Mouse (Mus musculus): ENCODE results near the gene Nckap5l. TPM values are rescaled to one million over a fixed set of nuclear protein-coding genes. Genes with fewer than 3 reads are reported as not detected.

Nckap5l gene
- polyA plus RNA-seq, 1 experiment = 48.6 TPM

DNA sequence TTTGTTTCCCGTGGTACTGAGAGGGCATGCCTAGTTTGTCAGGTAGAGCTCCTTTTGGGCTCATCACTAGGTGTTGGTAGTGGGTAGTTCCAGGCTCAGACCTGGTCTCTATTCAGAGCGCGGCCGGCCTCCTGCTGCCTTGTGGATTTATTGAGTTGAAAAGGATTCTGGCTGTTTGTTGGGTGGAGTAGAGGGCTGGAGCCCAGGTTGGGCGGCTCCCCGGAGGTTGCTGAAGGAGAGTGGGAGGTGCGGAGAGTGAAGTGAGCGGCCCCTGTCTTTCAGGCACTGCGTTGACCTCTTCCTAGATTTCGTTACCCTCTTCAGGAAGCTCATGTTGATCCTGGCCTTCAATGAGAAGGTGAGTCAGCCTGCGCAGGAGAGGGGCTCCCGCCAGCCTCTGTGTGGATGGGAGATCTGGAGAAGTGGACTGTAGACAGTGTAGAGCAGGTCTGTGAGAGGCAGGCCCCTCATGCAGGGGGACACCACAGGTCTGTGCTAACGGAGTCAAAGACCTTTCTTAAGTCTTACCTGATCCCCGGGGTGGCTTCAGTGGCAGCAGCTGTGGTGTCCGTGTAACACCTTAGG lies 50.5 kb downstream of the Nckap5l start:
- Histone ChIP-seq H3K4me3 (ENCODE audit: control insufficient read depth, insufficient read depth, low read length) (no peak overlapping the region), H3K27ac (ENCODE audit: control insufficient read depth, insufficient read depth, low read length) (no peak overlapping the region), H3K36me3 (ENCODE audit: control insufficient read depth, insufficient read depth, low read length) (peaks cover 82% of the 10 kb centered on the region), H3K27me3 (ENCODE audit: control insufficient read depth, insufficient read depth, low read length) (no peaks in the 10 kb centered on the region), H3K4me1 (replicated peaks; ENCODE audit: control insufficient read depth, insufficient read depth, low read length) (no peaks in the 10 kb centered on the region)
- DNase-seq = no peak
- TF ChIP-seq CTCF (IDR thresholded peaks at IDR 0.05; ENCODE audit: borderline replicate concordance, control insufficient read depth, extremely low read depth, insufficient read depth, low read length, poor library complexity) (no peak), POLR2A (IDR thresholded peaks at IDR 0.05; ENCODE audit: control insufficient read depth, extremely low read depth, insufficient read depth, low read length, poor library complexity) (no peak)
- 97% methylated on average over 15 of the region's 15 CpGs for WGBS

DNA sequence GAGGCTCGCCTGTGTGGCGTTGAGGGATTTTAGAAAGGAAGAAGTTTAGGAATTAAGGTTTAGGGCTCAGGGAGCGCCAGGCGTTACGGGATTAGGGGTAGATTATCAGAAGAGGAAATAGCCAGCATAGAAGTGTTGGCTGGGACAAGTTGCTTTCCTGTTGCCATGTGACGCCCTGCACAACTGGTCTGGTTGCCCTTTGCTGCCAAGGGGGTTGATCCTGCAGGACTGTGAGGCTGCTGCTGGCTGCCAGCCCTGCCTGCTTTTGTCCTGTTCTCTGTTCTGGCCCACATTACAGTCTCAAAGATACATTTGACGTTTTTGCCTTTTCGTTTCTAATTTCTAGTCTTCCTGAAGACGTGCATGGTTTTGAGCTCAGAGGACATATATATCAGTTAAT lies 52.4 kb downstream of the Nckap5l start:
- TF ChIP-seq CTCF (IDR thresholded peaks at IDR 0.05; ENCODE audit: borderline replicate concordance, control insufficient read depth, extremely low read depth, insufficient read depth, low read length, poor library complexity) (no peak), POLR2A (IDR thresholded peaks at IDR 0.05; ENCODE audit: control insufficient read depth, extremely low read depth, insufficient read depth, low read length, poor library complexity) (no peak)
- no peaks in the 10 kb centered on the region for H3K4me1 ChIP-seq (replicated peaks; ENCODE audit: control insufficient read depth, insufficient read depth, low read length)
- H3K27me3 ChIP-seq (ENCODE audit: control insufficient read depth, insufficient read depth, low read length) = no peaks in the 10 kb centered on the region
- H3K4me3 ChIP-seq (ENCODE audit: control insufficient read depth, insufficient read depth, low read length) = no peak overlapping the region
- no peak overlapping the region for H3K27ac ChIP-seq (ENCODE audit: control insufficient read depth, insufficient read depth, low read length)
- peaks cover 82% of the 10 kb centered on the region for H3K36me3 ChIP-seq (ENCODE audit: control insufficient read depth, insufficient read depth, low read length)
- 93% methylated on average over 9 of the region's 9 CpGs for WGBS
- DNase-seq = no peak

DNA sequence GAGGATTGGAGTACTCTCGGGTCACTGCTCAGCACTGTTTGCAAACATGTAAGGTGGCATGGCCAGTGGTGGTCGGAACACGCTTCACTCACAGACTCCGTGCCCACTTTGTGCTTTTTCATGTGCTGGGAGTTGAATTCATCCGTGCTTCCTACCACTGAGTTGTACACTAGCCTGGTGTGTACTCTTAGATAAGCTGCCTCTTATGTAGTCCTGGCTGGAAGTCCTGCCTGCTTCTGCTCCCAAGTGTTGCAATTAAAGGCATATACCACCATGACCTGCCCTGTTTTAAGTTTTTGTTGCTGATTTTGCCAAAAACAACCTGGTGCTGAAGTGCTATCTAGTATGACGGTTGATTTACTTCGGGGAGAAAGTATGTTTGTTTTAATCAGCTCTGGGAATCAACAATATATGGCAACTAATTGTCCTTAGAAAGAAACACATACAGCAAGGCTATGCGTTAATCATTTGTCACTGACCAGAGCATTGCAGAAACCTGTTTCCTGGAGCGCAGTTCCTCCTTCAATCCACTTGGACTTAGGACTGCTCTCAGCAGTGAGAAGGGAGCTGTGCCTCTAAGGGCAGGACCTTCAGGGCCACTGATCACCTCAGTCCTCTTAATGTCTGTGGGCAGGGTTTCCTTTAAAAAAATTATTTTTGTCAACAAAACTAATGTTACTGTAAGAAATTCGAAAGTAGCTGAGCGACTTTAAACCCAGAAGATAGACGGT lies 54.2 kb downstream of the Nckap5l start:
- Histone ChIP-seq H3K36me3 (ENCODE audit: control insufficient read depth, insufficient read depth, low read length) (peaks cover 64% of the 10 kb centered on the region), H3K4me3 (ENCODE audit: control insufficient read depth, insufficient read depth, low read length) (no peak overlapping the region), H3K27ac (ENCODE audit: control insufficient read depth, insufficient read depth, low read length) (no peak overlapping the region), H3K4me1 (replicated peaks; ENCODE audit: control insufficient read depth, insufficient read depth, low read length) (0 out of 2 replicates have a peak, but pooled peaks cover 2% of the 10 kb centered on the region), H3K27me3 (ENCODE audit: control insufficient read depth, insufficient read depth, low read length) (no peaks in the 10 kb centered on the region)
- no peak for DNase-seq
- TF ChIP-seq CTCF (IDR thresholded peaks at IDR 0.05; ENCODE audit: borderline replicate concordance, control insufficient read depth, extremely low read depth, insufficient read depth, low read length, poor library complexity) (no peak), POLR2A (IDR thresholded peaks at IDR 0.05; ENCODE audit: control insufficient read depth, extremely low read depth, insufficient read depth, low read length, poor library complexity) (no peak)
- WGBS = 95% methylated on average over 12 of the region's 12 CpGs

DNA sequence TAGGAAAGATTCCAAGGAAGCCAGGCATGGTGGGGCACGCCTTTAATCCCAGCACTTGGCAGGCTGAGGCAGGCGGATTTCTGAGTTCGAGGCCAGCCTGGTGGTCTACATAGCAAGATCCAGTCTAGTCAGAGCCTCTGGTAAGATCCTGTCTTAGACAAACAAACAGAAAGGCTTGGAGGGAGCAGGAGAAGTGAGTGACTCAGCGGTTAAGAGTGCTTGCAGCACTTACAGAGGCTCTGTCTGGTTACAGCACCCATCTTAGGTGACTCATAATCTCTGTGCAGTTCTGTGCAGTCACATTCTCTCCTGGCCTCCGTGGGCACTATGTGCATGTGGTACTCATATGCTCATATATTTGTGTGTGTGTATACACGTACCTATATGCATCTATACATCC lies 56.9 kb downstream of the Nckap5l start:
- TF ChIP-seq CTCF (IDR thresholded peaks at IDR 0.05; ENCODE audit: borderline replicate concordance, control insufficient read depth, extremely low read depth, insufficient read depth, low read length, poor library complexity) (no peak), POLR2A (IDR thresholded peaks at IDR 0.05; ENCODE audit: control insufficient read depth, extremely low read depth, insufficient read depth, low read length, poor library complexity) (no peak)
- DNase-seq = no peak
- WGBS = 90% methylated on average over 6 of the region's 6 CpGs
- H3K27ac ChIP-seq (ENCODE audit: control insufficient read depth, insufficient read depth, low read length) = no peak overlapping the region
- H3K4me1 ChIP-seq (replicated peaks; ENCODE audit: control insufficient read depth, insufficient read depth, low read length) = peaks cover 7% of the 10 kb centered on the region; the same call in 1 of the 2 replicates
- H3K36me3 ChIP-seq (ENCODE audit: control insufficient read depth, insufficient read depth, low read length) = peaks cover 37% of the 10 kb centered on the region
- no peak overlapping the region for H3K4me3 ChIP-seq (ENCODE audit: control insufficient read depth, insufficient read depth, low read length)
- no peaks in the 10 kb centered on the region for H3K27me3 ChIP-seq (ENCODE audit: control insufficient read depth, insufficient read depth, low read length)

DNA sequence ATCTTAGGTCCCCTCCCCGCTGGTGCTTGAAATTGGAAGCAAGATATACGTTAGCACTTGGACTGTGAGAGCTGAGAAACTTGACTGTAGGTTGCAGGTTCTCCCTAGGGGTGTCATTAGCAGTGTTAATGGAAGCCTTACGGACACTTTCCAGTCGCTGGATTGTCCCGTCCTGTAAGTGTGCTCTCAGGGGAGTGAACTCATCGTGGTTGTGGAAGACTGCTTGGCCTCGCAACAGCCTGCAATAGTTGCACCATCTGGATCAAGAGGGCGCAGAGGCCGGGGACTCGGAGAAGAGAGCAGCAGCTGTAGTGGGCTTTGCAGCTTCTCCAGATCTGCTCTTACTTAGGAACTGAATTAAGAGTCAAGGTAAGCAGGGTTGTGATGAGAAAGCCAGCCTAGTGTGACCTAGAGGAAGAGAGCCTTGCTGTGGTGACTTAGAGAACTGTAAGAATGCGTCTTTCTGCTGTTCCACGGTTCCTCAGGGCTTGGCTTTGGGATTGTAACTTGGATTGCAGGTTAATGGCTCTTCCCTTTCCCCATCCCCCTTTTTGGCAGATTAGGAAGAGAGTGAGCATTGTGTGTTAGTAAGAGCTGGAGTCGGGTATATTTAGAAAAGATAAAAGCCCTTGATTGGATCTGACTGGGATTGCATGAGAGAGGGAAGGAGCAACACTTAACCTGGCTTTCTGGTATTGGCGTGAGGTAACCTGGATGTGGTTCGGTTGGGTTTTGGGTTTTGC lies 57.9 kb downstream of the Nckap5l start:
- peaks cover 12% of the 10 kb centered on the region for H3K4me1 ChIP-seq (replicated peaks; ENCODE audit: control insufficient read depth, insufficient read depth, low read length)
- 89% methylated on average over 15 of the region's 15 CpGs for WGBS
- TF ChIP-seq CTCF (IDR thresholded peaks at IDR 0.05; ENCODE audit: borderline replicate concordance, control insufficient read depth, extremely low read depth, insufficient read depth, low read length, poor library complexity) = no peak
- TF ChIP-seq POLR2A (IDR thresholded peaks at IDR 0.05; ENCODE audit: control insufficient read depth, extremely low read depth, insufficient read depth, low read length, poor library complexity) = no peak
- no peaks in the 10 kb centered on the region for H3K27me3 ChIP-seq (ENCODE audit: control insufficient read depth, insufficient read depth, low read length)
- H3K36me3 ChIP-seq (ENCODE audit: control insufficient read depth, insufficient read depth, low read length) = peaks cover 28% of the 10 kb centered on the region
- no peak for DNase-seq
- H3K4me3 ChIP-seq (ENCODE audit: control insufficient read depth, insufficient read depth, low read length) = no peak overlapping the region
- H3K27ac ChIP-seq (ENCODE audit: control insufficient read depth, insufficient read depth, low read length) = no peak overlapping the region

DNA sequence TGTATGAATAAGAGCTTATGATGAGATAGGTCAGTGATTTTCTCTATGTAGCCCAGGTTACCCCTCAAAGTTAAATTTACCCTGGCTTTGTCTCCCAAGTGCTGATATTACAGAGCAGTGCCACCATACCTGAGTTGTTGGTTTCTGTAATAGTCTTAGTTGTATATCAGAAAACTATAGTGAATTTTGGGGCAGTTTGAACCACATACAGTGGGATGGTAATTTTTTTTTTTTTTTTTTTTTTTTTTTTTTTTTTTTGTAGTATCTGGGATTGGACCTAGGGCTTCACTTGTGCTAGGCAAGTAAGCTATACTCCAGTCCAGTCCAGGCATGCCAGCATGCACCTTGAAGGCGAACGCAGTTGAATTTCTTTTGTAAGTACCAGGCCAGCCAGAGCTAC lies 59.9 kb downstream of the Nckap5l start:
- Histone ChIP-seq H3K27me3 (ENCODE audit: control insufficient read depth, insufficient read depth, low read length) (no peaks in the 10 kb centered on the region), H3K4me3 (ENCODE audit: control insufficient read depth, insufficient read depth, low read length) (no peak overlapping the region), H3K27ac (ENCODE audit: control insufficient read depth, insufficient read depth, low read length) (no peak overlapping the region), H3K4me1 (replicated peaks; ENCODE audit: control insufficient read depth, insufficient read depth, low read length) (peaks cover 14% of the 10 kb centered on the region), H3K36me3 (ENCODE audit: control insufficient read depth, insufficient read depth, low read length) (peaks cover 8% of the 10 kb centered on the region)
- 91% methylated on average over 2 of the region's 2 CpGs for WGBS
- TF ChIP-seq CTCF (IDR thresholded peaks at IDR 0.05; ENCODE audit: borderline replicate concordance, control insufficient read depth, extremely low read depth, insufficient read depth, low read length, poor library complexity) (no peak), POLR2A (IDR thresholded peaks at IDR 0.05; ENCODE audit: control insufficient read depth, extremely low read depth, insufficient read depth, low read length, poor library complexity) (no peak)
- no peak for DNase-seq

Data from thymus, adult 2 months (tissue).